Mouse (Mus musculus) stomach, embryonic 14.5 days (tissue): ENCODE results near the gene Tbca. TPM values are rescaled to one million over a fixed set of nuclear protein-coding genes. Genes with fewer than 3 reads are reported as not detected.

ENCODE experiments used
- ATAC-seq: fragments of 200-750 bp; cut with Nextera tagmentation; 2 replicates; pipeline ENCODE4 v1.8.0; 2017; ENCODE audit warnings: low read depth, moderate TSS enrichment; ENCODE audit not compliant: insufficient number of reproducible peaks, insufficient read depth, low FRiP score
- H3K27ac ChIP-seq: fragments of 300-500 bp; sonication (generic); 2 replicates; pipeline ENCODE4 v1.5.1; 2014; ENCODE audit warnings: mild to moderate bottlenecking, low read length, moderate library complexity, mixed read lengths
- H3K27me3 ChIP-seq: fragments of 300-500 bp; sonication (generic); 2 replicates; pipeline ENCODE4 v1.6.1; 2014; ENCODE audit warnings: low read length, control low read depth, mixed read lengths; ENCODE audit not compliant: control insufficient read depth, insufficient read depth
- H3K36me3 ChIP-seq: fragments of 300-500 bp; sonication (generic); 2 replicates; pipeline ENCODE4 v1.6.1; 2014; ENCODE audit warnings: mild to moderate bottlenecking, control low read depth, low read length, moderate library complexity, mixed read lengths; ENCODE audit not compliant: control insufficient read depth, insufficient read depth
- H3K4me1 ChIP-seq: fragments of 300-500 bp; sonication (generic); 2 replicates; pipeline ENCODE4 v1.6.1; 2014; ENCODE audit warnings: low read length, control low read depth, mixed read lengths; ENCODE audit not compliant: control insufficient read depth, insufficient read depth
- H3K4me2 ChIP-seq: fragments of 300-500 bp; sonication (generic); replicated peaks from 2 replicates; pipeline ENCODE4 v1.6.1; 2014; ENCODE audit warnings: low read depth, low read length, control low read depth
- H3K4me3 ChIP-seq: fragments of 300-500 bp; sonication (generic); 2 replicates; pipeline ENCODE4 v1.5.1; 2014; ENCODE audit warnings: low read depth, low read length, control low read depth
- H3K9ac ChIP-seq: fragments of 300-500 bp; sonication (generic); replicated peaks from 2 replicates; pipeline ENCODE4 v1.6.1; 2014; ENCODE audit warnings: low read depth, mild to moderate bottlenecking, control low read depth, low read length, moderate library complexity, mixed read lengths
- H3K9me3 ChIP-seq: fragments of 300-500 bp; sonication (generic); 2 replicates; pipeline ENCODE4 v1.6.1; 2016; ENCODE audit warnings: low read depth, low read length, control low read depth; ENCODE audit not compliant: control insufficient read depth
- WGBS: fragments of 180-500 bp; shearing (Covaris S2); extraction: QIAGEN DNeasy Blood & Tissue Kit; methylation state at CpG from one replicate; pipeline ENCODE4 v1.1.7; 2014; 5-methylcytosine and 5-hydroxymethylcytosine counted together
- polyA plus RNA-seq: library from polyadenylated mRNA; unstranded; fragments of >200 nt; fragmentation: Nextera tagmentation; extraction: Ambion mirVana; gene quantifications from 2 replicates; pipeline ENCODE4 v1.2.1, GENCODE M21; 2014

Gene Tbca
- polyA plus RNA-seq, 1 experiment from 2014 or later = 251 TPM

GRCm38 (mm10) chr13:94806315-94807179 lies 17.8 kb downstream of the Tbca start:
- Histone ChIP-seq H3K27ac (no peak overlapping the region), H3K4me3 (no peak overlapping the region), H3K9ac (no peak overlapping the region), H3K4me2 (no peak overlapping the region), H3K9me3 (no peaks in the 10 kb centered on the region), H3K4me1 (no peaks in the 10 kb centered on the region), H3K27me3 (no peaks in the 10 kb centered on the region), H3K36me3 (no peaks in the 10 kb centered on the region)
- no peak for ATAC-seq
- 34% methylated on average over 9 of the region's 9 CpGs for WGBS

GRCm38 (mm10) chr13:94808596-94808995 lies 19.9 kb downstream of the Tbca start:
- H3K9me3 ChIP-seq = no peaks in the 10 kb centered on the region
- H3K4me2 ChIP-seq = no peak overlapping the region
- H3K27ac ChIP-seq = no peak overlapping the region
- no peak overlapping the region for H3K4me3 ChIP-seq
- no peaks in the 10 kb centered on the region for H3K27me3 ChIP-seq
- ATAC-seq = no peak
- no peaks in the 10 kb centered on the region for H3K36me3 ChIP-seq
- no peak overlapping the region for H3K9ac ChIP-seq
- H3K4me1 ChIP-seq = no peaks in the 10 kb centered on the region

GRCm38 (mm10) chr13:94809724-94810123 lies 21.0 kb downstream of the Tbca start:
- Histone ChIP-seq H3K9me3 (no peaks in the 10 kb centered on the region), H3K36me3 (no peaks in the 10 kb centered on the region), H3K27ac (no peak overlapping the region), H3K4me2 (no peak overlapping the region), H3K9ac (no peak overlapping the region), H3K4me1 (no peaks in the 10 kb centered on the region), H3K27me3 (no peaks in the 10 kb centered on the region), H3K4me3 (no peak overlapping the region)
- no peak for ATAC-seq
- WGBS = 59% methylated on average over 1 of the region's 1 CpGs

GRCm38 (mm10) chr13:94811451-94811850 lies 22.7 kb downstream of the Tbca start:
- 93% methylated on average over 1 of the region's 1 CpGs for WGBS
- H3K9ac ChIP-seq = no peak overlapping the region
- H3K36me3 ChIP-seq = no peaks in the 10 kb centered on the region
- no peak for ATAC-seq
- H3K4me3 ChIP-seq = no peak overlapping the region
- H3K4me1 ChIP-seq = 0 out of 2 replicates have a peak, but pooled peaks cover 2% of the 10 kb centered on the region
- no peak overlapping the region for H3K27ac ChIP-seq
- H3K9me3 ChIP-seq = no peaks in the 10 kb centered on the region
- H3K27me3 ChIP-seq = no peaks in the 10 kb centered on the region
- no peak overlapping the region for H3K4me2 ChIP-seq

- Histone ChIP-seq H3K9me3 (no peaks in the 10 kb centered on the region), H3K9ac (no peak overlapping the region), H3K4me3 (no peak overlapping the region), H3K36me3 (no peaks in the 10 kb centered on the region), H3K27me3 (no peaks in the 10 kb centered on the region), H3K4me1 (peaks cover 13% of the 10 kb centered on the region), H3K4me2 (no peak overlapping the region), H3K27ac (no peak overlapping the region)
- ATAC-seq = no peak
- 75% methylated on average over 3 of the region's 3 CpGs for WGBS
Observed at GRCm38 (mm10) chr13:94813770-94814169, 25.1 kb downstream of the Tbca start.

GRCm38 (mm10) chr13:94820516-94820915 lies 31.8 kb downstream of the Tbca start:
- WGBS = 71% methylated on average over 3 of the region's 3 CpGs
- Histone ChIP-seq H3K4me3 (no peak overlapping the region), H3K36me3 (no peaks in the 10 kb centered on the region; the same call in 1 of the 2 replicates), H3K27me3 (no peaks in the 10 kb centered on the region), H3K27ac (no peak overlapping the region), H3K9ac (no peak overlapping the region), H3K4me2 (no peak overlapping the region), H3K9me3 (no peaks in the 10 kb centered on the region), H3K4me1 (peaks cover 13% of the 10 kb centered on the region)
- ATAC-seq = no peak

GRCm38 (mm10) chr13:94820956-94821355 lies 32.2 kb downstream of the Tbca start:
- Histone ChIP-seq H3K27me3 (no peaks in the 10 kb centered on the region), H3K27ac (no peak overlapping the region), H3K4me1 (peaks cover 13% of the 10 kb centered on the region), H3K9me3 (no peaks in the 10 kb centered on the region), H3K36me3 (no peaks in the 10 kb centered on the region; the same call in 1 of the 2 replicates), H3K4me3 (no peak overlapping the region), H3K4me2 (no peak overlapping the region), H3K9ac (no peak overlapping the region)
- ATAC-seq = no peak
- WGBS = 73% methylated on average over 2 of the region's 2 CpGs

GRCm38 (mm10) chr13:94826389-94826788 lies 37.7 kb downstream of the Tbca start:
- no peak overlapping the region for H3K9ac ChIP-seq
- no peaks in the 10 kb centered on the region for H3K27me3 ChIP-seq
- no peak overlapping the region for H3K4me3 ChIP-seq
- H3K4me1 ChIP-seq = no peaks in the 10 kb centered on the region
- no peak overlapping the region for H3K27ac ChIP-seq
- whole genome bisulfite sequencing = 78% methylated on average over 5 of the region's 5 CpGs
- no peaks in the 10 kb centered on the region for H3K9me3 ChIP-seq
- H3K4me2 ChIP-seq = no peak overlapping the region
- H3K36me3 ChIP-seq = no peaks in the 10 kb centered on the region; the same call in 1 of the 2 replicates
- ATAC-seq = no peak
